8 mouse cellular contexts compared by ENCODE assay signal in the genomic region with DNA sequence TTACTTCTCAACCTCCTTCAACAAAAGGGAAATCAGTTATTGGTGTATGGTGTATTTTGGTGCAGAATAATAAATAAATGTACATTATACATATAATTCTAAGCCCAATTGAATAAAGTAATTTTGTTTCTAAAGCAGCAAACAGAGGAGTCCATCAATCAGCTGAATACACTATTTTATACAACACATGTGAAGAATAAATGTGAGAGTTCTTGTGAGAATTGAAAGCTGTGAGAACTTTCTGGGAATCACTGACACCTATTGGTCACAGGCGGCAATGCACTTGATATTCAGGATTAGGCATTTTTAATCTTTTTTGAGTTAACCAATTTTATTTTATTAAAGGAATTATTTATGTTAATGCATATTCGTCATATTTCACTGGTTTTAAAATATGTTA.
DNase-seq lines count a peak whose midpoint lies in the region; ATAC-seq lines count a peak whose summit lies in the region.

No protein-coding gene starts in this region.

- H3K27me3 ChIP-seq in hindbrain, embryonic 14.5 days (ENCODE audit: control insufficient read depth, insufficient read depth, low read length) = no peaks in the 10 kb centered on the region
- H3K27me3 ChIP-seq in hindbrain, embryonic 13.5 days = no peaks in the 10 kb centered on the region
- H3K27me3 ChIP-seq in neural tube, embryonic 11.5 days (ENCODE audit: control insufficient read depth, insufficient read depth, low read length) = no peaks in the 10 kb centered on the region
- H3K27me3 ChIP-seq in neural tube, embryonic 15.5 days (replicated peaks) = no peaks in the 10 kb centered on the region

- no peaks in the 10 kb centered on the region for H3K36me3 ChIP-seq in hindbrain, embryonic 14.5 days (replicated peaks; ENCODE audit: control insufficient read depth, insufficient read depth)
- no peaks in the 10 kb centered on the region for H3K36me3 ChIP-seq in hindbrain, embryonic 13.5 days
- H3K36me3 ChIP-seq in neural tube, embryonic 11.5 days (ENCODE audit: control insufficient read depth, insufficient read depth, low read length) = no peaks in the 10 kb centered on the region
- H3K36me3 ChIP-seq in neural tube, embryonic 15.5 days = no peaks in the 10 kb centered on the region

- H3K9me3 ChIP-seq in hindbrain, embryonic 14.5 days (ENCODE audit: control insufficient read depth, low read length) = no peaks in the 10 kb centered on the region
- H3K9me3 ChIP-seq in hindbrain, embryonic 13.5 days = no peaks in the 10 kb centered on the region
- H3K9me3 ChIP-seq in neural tube, embryonic 11.5 days (ENCODE audit: control insufficient read depth, low read length) = no peaks in the 10 kb centered on the region
- no peaks in the 10 kb centered on the region for H3K9me3 ChIP-seq in neural tube, embryonic 15.5 days (replicated peaks)

- H3K4me1 ChIP-seq in hindbrain, embryonic 14.5 days (replicated peaks; ENCODE audit: control insufficient read depth, insufficient read depth, low read length) = no peaks in the 10 kb centered on the region
- H3K4me1 ChIP-seq in hindbrain, embryonic 13.5 days (replicated peaks) = no peaks in the 10 kb centered on the region
- no peaks in the 10 kb centered on the region for H3K4me1 ChIP-seq in neural tube, embryonic 11.5 days (ENCODE audit: control insufficient read depth, insufficient read depth, low read length)
- H3K4me1 ChIP-seq in neural tube, embryonic 15.5 days = no peaks in the 10 kb centered on the region

- no peak overlapping the region for H3K9ac ChIP-seq in hindbrain, embryonic 14.5 days
- H3K9ac ChIP-seq in hindbrain, embryonic 13.5 days = no peak overlapping the region
- no peak overlapping the region for H3K9ac ChIP-seq in neural tube, embryonic 11.5 days (ENCODE audit: low read length)
- no peak overlapping the region for H3K9ac ChIP-seq in neural tube, embryonic 15.5 days (replicated peaks)

- H3K27ac ChIP-seq in hindbrain, embryonic 14.5 days = no peak overlapping the region
- no peak overlapping the region for H3K27ac ChIP-seq in hindbrain, embryonic 13.5 days
- no peak overlapping the region for H3K27ac ChIP-seq in neural tube, embryonic 11.5 days (ENCODE audit: low read depth, low read length)
- H3K27ac ChIP-seq in neural tube, embryonic 15.5 days (replicated peaks) = no peak overlapping the region

- H3K4me2 ChIP-seq in hindbrain, embryonic 14.5 days (replicated peaks) = no peak overlapping the region
- no peak overlapping the region for H3K4me2 ChIP-seq in hindbrain, embryonic 13.5 days
- no peak overlapping the region for H3K4me2 ChIP-seq in neural tube, embryonic 11.5 days (ENCODE audit: low read depth)
- H3K4me2 ChIP-seq in neural tube, embryonic 15.5 days = no peak overlapping the region

- peak; percentile 74 for DNase-seq in hindbrain, embryonic 14.5 days (ENCODE audit: low spot score)
- DNase-seq in neural tube, embryonic 11.5 days (ENCODE audit: low spot score) = peak; percentile 13
- peak; percentile 37 for DNase-seq in embryo, embryonic 11 days
- peak; percentile 13 for DNase-seq in right cerebral cortex, postnatal 4 days
- no peak for DNase-seq in heart, adult 18-20 months
- DNase-seq in gastrocnemius, postnatal 25 days = no peak

- ATAC-seq in hindbrain, embryonic 14.5 days (ENCODE audit: low FRiP score) = no peak; the same call in 1 of the 2 replicates
- ATAC-seq in hindbrain, embryonic 13.5 days (ENCODE audit: low FRiP score) = no peak
- no peak for ATAC-seq in neural tube, embryonic 11.5 days (ENCODE audit: insufficient read depth, low FRiP score, low TSS enrichment)
- ATAC-seq in neural tube, embryonic 15.5 days (ENCODE audit: low FRiP score) = no peak

- no peak overlapping the region for H3K4me3 ChIP-seq in hindbrain, embryonic 14.5 days (replicated peaks; ENCODE audit: low read length)
- H3K4me3 ChIP-seq in hindbrain, embryonic 13.5 days = no peak overlapping the region
- H3K4me3 ChIP-seq in neural tube, embryonic 11.5 days (ENCODE audit: low read depth, low read length) = no peak overlapping the region
- no peak overlapping the region for H3K4me3 ChIP-seq in neural tube, embryonic 15.5 days (replicated peaks)

- 0% methylated on average over 2 of the region's 2 CpGs for WGBS in hindbrain, embryonic 14.5 days
- 2% methylated on average over 2 of the region's 2 CpGs for WGBS in hindbrain, embryonic 13.5 days
- WGBS in neural tube, embryonic 11.5 days = 2% methylated on average over 2 of the region's 2 CpGs
- whole genome bisulfite sequencing in neural tube, embryonic 15.5 days = 0% methylated on average over 2 of the region's 2 CpGs

Comparison
In these comparisons a context has a peak if more than half of its experiments do, and no peak if none do; other contexts are left out.
1. DNase-seq: peak in hindbrain, embryonic 14.5 days (single experiment), neural tube, embryonic 11.5 days (single experiment), embryo, embryonic 11 days (single experiment) and right cerebral cortex, postnatal 4 days (single experiment); none in heart, adult 18-20 months (0 of 2) and gastrocnemius, postnatal 25 days (single experiment).